Mouse (Mus musculus): ENCODE data around the gene Dusp9.

DNA sequence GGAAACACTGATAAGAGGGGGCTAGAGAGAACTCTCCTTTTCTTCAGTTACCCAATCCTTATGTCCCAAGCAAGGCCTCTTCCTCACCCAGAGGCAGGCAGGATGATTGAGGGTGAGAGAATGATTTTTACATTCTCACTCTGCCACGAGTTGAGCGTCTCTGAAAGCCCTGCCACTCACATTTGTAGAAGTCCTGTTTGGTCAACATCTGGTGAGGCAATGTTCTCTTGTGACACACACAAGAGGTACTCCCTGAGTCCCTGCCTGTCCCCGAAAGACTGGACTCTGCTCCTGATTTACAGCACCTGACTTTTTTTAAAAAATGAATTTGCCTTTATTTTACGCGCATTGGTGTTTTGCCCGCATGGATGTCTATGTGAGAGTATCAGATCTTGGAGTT lies 14.2 kb downstream of the Dusp9 start:
- TF ChIP-seq POLR2A (IDR thresholded peaks at IDR 0.05; ENCODE audit: insufficient read length, low read depth) (no peak), MYOD1 (IDR thresholded peaks at IDR 0.05; ENCODE audit: control insufficient read depth in 1 of 3, insufficient read length in 2 of 3, low read depth in 2 of 3) (no peak)
